Mouse (Mus musculus): Measurements from ENCODE around the gene Sh3pxd2a.

DNA sequence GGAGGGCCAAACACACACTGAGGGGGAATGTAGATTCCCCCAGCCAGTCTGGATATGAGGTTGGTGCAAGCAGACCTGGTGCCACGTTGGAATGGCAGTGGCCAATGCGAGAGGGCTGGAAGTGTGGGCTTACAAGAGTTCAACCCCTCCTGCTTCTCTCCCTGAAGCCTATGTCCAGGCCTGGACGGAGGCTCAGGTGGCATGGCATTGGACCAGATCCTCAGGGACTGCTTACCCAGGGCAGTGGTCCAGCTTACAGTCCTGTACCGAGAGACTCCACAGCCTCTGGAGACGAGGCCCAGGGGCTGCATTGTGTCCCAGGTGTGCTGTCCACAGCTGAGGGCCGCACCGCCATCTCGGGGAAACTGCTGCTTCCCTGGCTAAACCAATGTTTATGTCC, 218.7 kb downstream of the Sh3pxd2a start:
- no peak for TF ChIP-seq EP300 (IDR thresholded peaks at IDR 0.05; ENCODE audit: low read depth)
- no peak for TF ChIP-seq CTCF (IDR thresholded peaks at IDR 0.05; ENCODE audit: low read depth)

Data from liver, postnatal 0 days (tissue).